Mouse (Mus musculus): Measurements from ENCODE around the gene Foxk1.

Foxk1 gene

GRCm38 (mm10) chr5:142478829-142479435 lies 77.6 kb downstream of the Foxk1 start:
- peak; percentile 69 for DNase-seq (ENCODE audit: low read depth)

GRCm38 (mm10) chr5:142482512-142482911 lies 81.2 kb downstream of the Foxk1 start:
- DNase-seq (ENCODE audit: low read depth), result peak; percentile 60

GRCm38 (mm10) chr5:142483581-142483980 lies 82.3 kb downstream of the Foxk1 start:
- no peak for DNase-seq (ENCODE audit: low read depth)

GRCm38 (mm10) chr5:142486654-142487053 lies 85.4 kb downstream of the Foxk1 start:
- no peak for DNase-seq (ENCODE audit: low read depth)

- no peak for DNase-seq (ENCODE audit: low read depth)
Observed at GRCm38 (mm10) chr5:142489955-142490707, 88.8 kb downstream of the Foxk1 start.

- no peak for DNase-seq (ENCODE audit: low read depth)
Observed at GRCm38 (mm10) chr5:142493307-142493706, 92.0 kb downstream of the Foxk1 start.

GRCm38 (mm10) chr5:142495321-142496096 lies 94.2 kb downstream of the Foxk1 start:
- no peak for DNase-seq (ENCODE audit: low read depth)

- DNase-seq (ENCODE audit: low read depth), result peak; percentile 30
Observed at GRCm38 (mm10) chr5:142498964-142499363, 97.7 kb downstream of the Foxk1 start.

- no peak for DNase-seq (ENCODE audit: low read depth)
Observed at GRCm38 (mm10) chr5:142500918-142501317, 99.6 kb downstream of the Foxk1 start.

- peak; percentile 43 for DNase-seq (ENCODE audit: low read depth)
Observed at GRCm38 (mm10) chr5:142502414-142502813, 101.1 kb downstream of the Foxk1 start.

- DNase-seq (ENCODE audit: low read depth), result no peak
Observed at GRCm38 (mm10) chr5:142504175-142504574, 102.9 kb downstream of the Foxk1 start.

- DNase-seq (ENCODE audit: low read depth), result no peak
Observed at GRCm38 (mm10) chr5:142505695-142506423, 104.6 kb downstream of the Foxk1 start.

GRCm38 (mm10) chr5:142509141-142510060 lies 108.1 kb downstream of the Foxk1 start:
- no peak for DNase-seq (ENCODE audit: low read depth)

- no peak for DNase-seq (ENCODE audit: low read depth)
Observed at GRCm38 (mm10) chr5:142510061-142510414, 108.7 kb downstream of the Foxk1 start.

Measured in c-Kit-positive CD71-negative TER-119-negative erythroid progenitor cells, embryonic 14.5 days (primary cell).